Mouse (Mus musculus) midbrain, embryonic 14.5 days (tissue): ENCODE results near the gene Sfxn3. TPM values are rescaled to one million over a fixed set of nuclear protein-coding genes. Genes with fewer than 3 reads are reported as not detected.

Source experiments
- ATAC-seq: fragments of 200-750 bp; cut with Nextera tagmentation; 2 replicates; pipeline ENCODE4 v1.8.0; 2017; ENCODE audit warnings: moderate number of reproducible peaks, moderate library complexity; ENCODE audit not compliant: low FRiP score, low TSS enrichment
- DNase-seq: peaks from one replicate; pipeline ENCODE4 v3.0.0-alpha.2; 2015
- H3K27ac ChIP-seq: fragments of 300-500 bp; sonication (generic); replicated peaks from 2 replicates; pipeline ENCODE4 v1.5.1; 2014; ENCODE audit warnings: mild to moderate bottlenecking, low read depth, low read length, moderate library complexity
- H3K27me3 ChIP-seq: fragments of 300-500 bp; sonication (generic); 2 replicates; pipeline ENCODE4 v1.6.1; 2014; ENCODE audit warnings: low read length, control low read depth, mixed read lengths; ENCODE audit not compliant: control insufficient read depth, insufficient read depth
- H3K36me3 ChIP-seq: fragments of 300-500 bp; sonication (generic); 2 replicates; pipeline ENCODE4 v1.6.1; 2014; ENCODE audit warnings: low read length, control low read depth; ENCODE audit not compliant: control insufficient read depth, insufficient read depth
- H3K4me1 ChIP-seq: fragments of 300-500 bp; sonication (generic); 2 replicates; pipeline ENCODE4 v1.6.1; 2014; ENCODE audit warnings: mild to moderate bottlenecking, antibody characterized with exemption, low read length, control low read depth; ENCODE audit not compliant: control insufficient read depth, insufficient read depth
- H3K4me2 ChIP-seq: fragments of 300-500 bp; sonication (generic); 2 replicates; pipeline ENCODE4 v1.6.1; 2014; ENCODE audit warnings: mild to moderate bottlenecking, low read length, moderate library complexity
- H3K4me3 ChIP-seq: fragments of 300-500 bp; sonication (generic); replicated peaks from 2 replicates; pipeline ENCODE4 v1.5.1; 2014; ENCODE audit warnings: low read depth, low read length
- H3K9ac ChIP-seq: fragments of 300-500 bp; sonication (generic); replicated peaks from 2 replicates; pipeline ENCODE4 v1.6.1; 2014; ENCODE audit warnings: mild to moderate bottlenecking, low read length, moderate library complexity
- H3K9me3 ChIP-seq: fragments of 300-500 bp; sonication (generic); 2 replicates; pipeline ENCODE4 v1.6.1; 2016; ENCODE audit warnings: low read length, control low read depth, mixed read lengths; ENCODE audit not compliant: control insufficient read depth
- WGBS: fragments of 180-500 bp; shearing (Covaris S2); extraction: QIAGEN DNeasy Blood & Tissue Kit; methylation state at CpG from one replicate; pipeline ENCODE4 v1.1.7; 2014; 5-methylcytosine and 5-hydroxymethylcytosine counted together
- polyA plus RNA-seq: library from polyadenylated mRNA; unstranded; fragments of >200 nt; fragmentation: Nextera tagmentation; extraction: Ambion mirVana; gene quantifications from 2 replicates; pipeline ENCODE4 v1.2.1, GENCODE M21; 2014

Sfxn3 gene
- polyA plus RNA-seq, 1 experiment from 2014 or later = 71.1 TPM

DNA sequence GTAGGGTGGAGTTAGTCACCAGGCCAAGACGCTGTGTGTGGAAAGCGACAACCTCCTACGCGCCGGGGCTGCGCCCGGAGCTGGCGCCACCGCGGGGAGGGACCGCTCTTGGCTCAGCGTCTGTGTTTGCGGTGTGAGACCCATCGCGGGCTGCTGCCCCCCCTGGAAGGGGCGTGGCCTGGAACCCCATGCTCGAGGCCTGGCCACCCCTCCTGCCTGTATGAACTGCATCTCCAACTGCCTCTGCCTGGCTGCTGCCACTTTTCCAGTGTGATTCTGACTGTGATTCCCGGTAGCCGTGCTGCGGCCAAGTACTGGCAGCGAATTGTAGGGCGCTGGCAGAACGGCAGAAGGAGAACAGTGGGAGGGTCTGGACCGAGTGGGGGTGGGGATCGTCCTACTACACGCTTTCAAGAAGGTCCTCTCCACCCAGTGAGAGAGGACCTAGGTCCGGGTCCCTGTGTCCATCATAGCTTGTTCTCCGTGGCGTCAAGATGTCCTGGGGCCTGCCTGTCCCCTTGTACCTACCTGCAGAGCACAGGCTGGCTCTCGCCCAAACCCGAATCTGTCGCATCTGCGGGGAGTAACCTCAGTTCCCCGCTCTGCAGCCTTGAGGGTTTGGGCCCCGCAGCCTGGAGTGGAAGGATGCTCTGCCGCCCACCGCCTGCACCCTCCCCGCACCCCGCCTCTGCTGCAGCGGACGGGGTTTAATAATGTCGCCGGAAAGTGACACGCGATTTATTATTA is 32.6 kb downstream of the Sfxn3 start:
- H3K27me3 ChIP-seq = peaks cover 56% of the 10 kb centered on the region
- peak overlapping the region; percentile 56 for H3K4me2 ChIP-seq
- no peaks in the 10 kb centered on the region for H3K9me3 ChIP-seq
- WGBS = 1% methylated on average over 45 of the region's 45 CpGs
- no peak overlapping the region for H3K27ac ChIP-seq
- no peaks in the 10 kb centered on the region for H3K36me3 ChIP-seq
- H3K4me1 ChIP-seq = peaks cover 26% of the 10 kb centered on the region; the same call in 1 of the 2 replicates
- H3K4me3 ChIP-seq = peak overlapping the region; percentile 23
- H3K9ac ChIP-seq = peak overlapping the region; percentile 40; the same call in 1 of the 2 replicates
- DNase-seq (peak; percentile 50), ATAC-seq (no peak)

DNA sequence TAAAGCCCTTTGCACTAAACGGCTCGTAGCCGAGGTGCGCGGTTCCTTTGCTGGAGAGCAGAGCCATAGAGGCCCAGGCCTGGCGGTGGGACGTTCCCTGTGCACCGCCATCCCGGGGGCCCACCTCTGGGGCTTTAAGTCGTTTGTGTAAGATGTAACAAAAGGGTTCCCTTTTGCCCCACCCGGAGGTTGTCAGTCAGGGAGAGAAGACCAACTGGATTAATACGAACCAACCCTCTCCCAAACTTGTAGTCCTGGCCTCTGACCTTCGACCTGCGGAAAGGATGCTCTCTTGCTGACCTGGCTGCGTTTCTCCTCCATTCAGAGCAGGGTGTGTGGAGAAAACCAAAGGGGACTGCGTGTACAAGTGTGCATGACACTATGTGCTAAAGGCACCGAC is 33.4 kb downstream of the Sfxn3 start:
- H3K36me3 ChIP-seq = no peaks in the 10 kb centered on the region
- peak overlapping the region; percentile 23 for H3K4me3 ChIP-seq
- H3K9me3 ChIP-seq = no peaks in the 10 kb centered on the region
- WGBS = under 1% methylated on average over 17 of the region's 17 CpGs
- H3K4me1 ChIP-seq = peaks cover 21% of the 10 kb centered on the region; the same call in 1 of the 2 replicates
- ATAC-seq (no peak), DNase-seq (no peak)
- peaks cover 52% of the 10 kb centered on the region for H3K27me3 ChIP-seq
- peak overlapping the region; percentile 56 for H3K4me2 ChIP-seq
- no peak overlapping the region; the same call in 1 of the 2 replicates for H3K27ac ChIP-seq
- H3K9ac ChIP-seq = peak overlapping the region; percentile 37; the same call in 1 of the 2 replicates

DNA sequence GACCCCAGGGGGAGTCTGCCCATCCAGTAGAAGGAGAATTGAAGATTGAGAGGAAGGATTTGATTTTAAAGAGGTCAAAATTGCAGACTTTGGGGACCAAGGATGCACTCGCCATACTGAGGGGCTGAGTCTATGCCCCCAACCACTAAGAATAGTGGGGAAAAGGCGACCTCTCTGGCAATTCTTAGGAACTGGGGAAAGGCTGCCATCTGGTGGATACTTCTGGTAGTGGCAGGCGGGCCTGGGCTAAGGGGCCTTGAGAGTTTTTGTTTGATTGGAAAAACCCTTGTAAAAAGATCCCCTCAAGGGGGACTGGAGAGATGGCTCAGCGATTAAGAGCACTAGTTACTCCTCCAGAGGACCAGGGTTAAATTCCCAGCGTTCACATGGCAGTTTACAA is 34.0 kb downstream of the Sfxn3 start:
- Histone ChIP-seq H3K36me3 (no peaks in the 10 kb centered on the region), H3K4me1 (peaks cover 20% of the 10 kb centered on the region; the same call in 1 of the 2 replicates), H3K4me2 (peak overlapping the region; percentile 56), H3K27me3 (peaks cover 47% of the 10 kb centered on the region), H3K9me3 (no peaks in the 10 kb centered on the region), H3K4me3 (peak overlapping the region; percentile 23), H3K27ac (no peak overlapping the region), H3K9ac (no peak overlapping the region)
- ATAC-seq = no peak
- DNase-seq = peak; percentile 85
- WGBS = under 1% methylated on average over 5 of the region's 5 CpGs

DNA sequence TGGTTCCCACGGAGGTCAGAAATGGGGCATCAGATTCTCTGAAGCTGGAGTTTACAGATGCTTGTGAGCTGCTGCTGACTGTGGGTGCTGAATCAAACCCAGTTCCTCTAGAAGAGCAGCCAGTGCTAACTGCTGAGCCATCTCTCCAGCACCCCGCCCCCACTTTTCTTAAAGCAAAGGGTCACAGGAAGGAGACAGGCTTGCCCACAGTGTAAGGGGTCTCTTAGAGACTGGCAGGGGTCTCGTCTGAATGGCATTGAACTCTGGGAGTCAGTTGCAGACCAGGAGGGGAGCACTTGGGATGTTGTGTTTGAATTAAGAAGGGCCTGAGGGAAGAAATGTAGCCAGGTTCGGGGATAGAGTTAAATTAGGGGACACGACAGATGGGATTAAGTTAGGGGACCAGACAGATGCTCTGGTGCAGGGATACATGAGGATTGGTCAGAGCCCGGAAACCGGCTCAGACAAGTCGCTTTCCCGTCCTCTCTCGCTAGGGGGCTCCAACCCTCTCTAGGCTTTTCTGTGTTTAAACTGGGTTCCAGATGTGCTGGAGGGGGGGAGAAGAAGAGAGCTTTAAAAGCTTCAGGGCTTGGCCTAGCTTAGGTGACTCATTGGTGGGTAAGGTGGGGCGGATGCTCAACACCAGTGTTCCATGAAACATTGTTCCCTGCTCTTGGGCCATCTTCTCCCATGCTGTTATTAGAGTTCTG is 34.7 kb downstream of the Sfxn3 start:
- Histone ChIP-seq H3K4me3 (no peak overlapping the region), H3K4me2 (no peak overlapping the region), H3K36me3 (no peaks in the 10 kb centered on the region), H3K27me3 (peaks cover 40% of the 10 kb centered on the region), H3K4me1 (peaks cover 16% of the 10 kb centered on the region; the same call in 1 of the 2 replicates), H3K27ac (no peak overlapping the region), H3K9me3 (no peaks in the 10 kb centered on the region), H3K9ac (no peak overlapping the region)
- DNase-seq = peak; percentile 79
- 18% methylated on average over 11 of the region's 11 CpGs for WGBS
- no peak for ATAC-seq

DNA sequence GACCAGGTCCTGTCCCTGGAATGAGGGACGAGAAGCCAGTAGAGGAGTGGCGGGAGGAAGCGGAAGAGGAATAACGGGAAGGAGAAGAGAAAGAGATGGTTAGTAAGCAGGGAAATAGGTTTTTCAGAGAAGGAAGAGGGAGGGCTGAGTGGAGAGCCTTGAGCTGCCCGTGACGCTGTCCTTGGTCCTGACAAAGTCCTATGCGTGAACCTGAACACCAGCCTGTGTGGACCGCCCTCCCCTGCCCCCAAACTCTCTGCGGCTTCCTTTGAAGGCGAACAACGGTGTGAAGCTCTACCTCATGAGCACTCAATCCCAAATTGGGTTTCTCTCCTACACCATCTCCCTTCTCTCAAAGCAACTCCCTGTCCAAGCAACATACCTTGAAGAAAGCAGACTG is 50.6 kb downstream of the Sfxn3 start:
- Histone ChIP-seq H3K4me2 (no peak overlapping the region), H3K36me3 (no peaks in the 10 kb centered on the region), H3K9ac (no peak overlapping the region), H3K9me3 (no peaks in the 10 kb centered on the region), H3K4me3 (no peak overlapping the region), H3K27me3 (no peaks in the 10 kb centered on the region), H3K27ac (no peak overlapping the region), H3K4me1 (no peaks in the 10 kb centered on the region)
- ATAC-seq (no peak), DNase-seq (no peak)
- 39% methylated on average over 11 of the region's 11 CpGs for WGBS

DNA sequence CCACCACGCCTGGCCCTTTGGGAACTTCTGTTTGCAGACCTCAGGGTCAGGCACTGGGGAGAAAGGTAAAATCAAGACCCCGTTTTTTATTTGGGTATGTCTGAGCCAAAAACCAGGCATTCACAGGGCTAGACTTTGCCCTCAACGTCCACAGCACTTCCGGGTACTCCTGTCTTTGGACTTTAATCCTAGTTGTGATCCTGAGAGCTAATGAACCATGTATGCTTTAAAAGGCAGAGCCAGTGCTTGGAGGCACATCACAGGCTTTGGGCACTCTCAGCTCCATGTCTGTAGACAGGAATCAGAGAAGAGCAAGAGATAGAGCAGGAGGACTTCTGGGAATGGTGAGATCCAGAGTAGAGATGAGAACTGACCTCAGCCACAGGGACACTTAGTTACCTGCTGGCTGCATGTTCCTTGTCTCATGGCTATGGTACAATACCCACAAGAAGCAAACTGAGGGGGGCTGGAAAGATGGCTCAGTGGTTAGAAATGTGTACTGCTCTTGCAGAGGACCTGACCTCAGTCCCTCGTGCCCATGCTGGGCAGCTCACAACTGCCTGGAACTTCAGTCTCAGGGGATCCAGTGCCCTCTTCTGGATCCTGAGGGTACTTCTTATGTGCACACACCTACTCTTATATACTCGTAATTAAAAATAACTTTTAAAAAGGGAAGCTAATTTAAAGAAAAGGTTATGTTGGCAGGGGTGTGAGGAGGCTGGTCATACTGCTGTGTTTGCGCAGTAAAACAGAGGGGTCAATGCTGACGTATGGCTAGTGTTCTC is 53.4 kb downstream of the Sfxn3 start:
- H3K4me3 ChIP-seq = no peak overlapping the region
- no peaks in the 10 kb centered on the region for H3K4me1 ChIP-seq
- no peak overlapping the region for H3K9ac ChIP-seq
- H3K36me3 ChIP-seq = no peaks in the 10 kb centered on the region
- WGBS = 74% methylated on average over 8 of the region's 8 CpGs
- DNase-seq (no peak), ATAC-seq (no peak)
- H3K27me3 ChIP-seq = no peaks in the 10 kb centered on the region
- no peak overlapping the region for H3K4me2 ChIP-seq
- H3K9me3 ChIP-seq = no peaks in the 10 kb centered on the region
- H3K27ac ChIP-seq = no peak overlapping the region

DNA sequence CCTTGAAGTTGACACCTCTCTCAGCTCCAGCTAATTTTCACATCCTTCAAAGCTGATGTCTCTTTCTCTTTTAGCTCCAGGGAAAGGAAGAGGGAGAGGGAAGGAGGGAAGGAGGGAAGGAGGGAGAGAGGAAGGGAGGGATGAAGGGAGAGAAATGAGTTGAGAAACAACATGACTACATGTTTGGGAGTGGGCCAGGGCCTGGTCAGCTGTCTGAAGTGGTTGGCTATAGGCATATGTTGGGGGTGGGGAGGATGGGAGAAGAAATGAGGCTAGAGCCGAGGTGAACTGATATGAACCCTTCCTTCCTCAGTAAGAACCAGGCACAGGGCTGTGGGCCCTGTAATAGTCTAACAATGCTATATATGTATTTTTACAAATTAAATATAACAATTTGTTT is 58.3 kb downstream of the Sfxn3 start:
- no peaks in the 10 kb centered on the region for H3K4me1 ChIP-seq
- H3K27me3 ChIP-seq = no peaks in the 10 kb centered on the region
- DNase-seq (no peak), ATAC-seq (no peak)
- H3K4me2 ChIP-seq = no peak overlapping the region
- 66% methylated on average over 1 of the region's 1 CpGs for WGBS
- H3K4me3 ChIP-seq = no peak overlapping the region
- H3K9me3 ChIP-seq = no peaks in the 10 kb centered on the region
- H3K36me3 ChIP-seq = no peaks in the 10 kb centered on the region
- no peak overlapping the region for H3K27ac ChIP-seq
- no peak overlapping the region for H3K9ac ChIP-seq
